Mouse (Mus musculus) thymus, postnatal 14 days (tissue): ENCODE measurements around the gene Plscr2.
"Not testable (repeated sequence)": the region's sequence is repeated elsewhere in the genome, so short reads cannot be mapped to it uniquely, and the experiment has no call there.

Experiments used
- DNase-seq: peaks from one replicate; pipeline ENCODE4 v3.0.0; 2021

The Plscr2 gene

GRCm38 (mm10) chr9:92273956-92274762, 1.2 kb upstream of the Plscr2 start:
- DNase-seq = no peak

GRCm38 (mm10) chr9:92276360-92276759, 958 bp downstream of the Plscr2 start:
- DNase-seq = no peak

DNA sequence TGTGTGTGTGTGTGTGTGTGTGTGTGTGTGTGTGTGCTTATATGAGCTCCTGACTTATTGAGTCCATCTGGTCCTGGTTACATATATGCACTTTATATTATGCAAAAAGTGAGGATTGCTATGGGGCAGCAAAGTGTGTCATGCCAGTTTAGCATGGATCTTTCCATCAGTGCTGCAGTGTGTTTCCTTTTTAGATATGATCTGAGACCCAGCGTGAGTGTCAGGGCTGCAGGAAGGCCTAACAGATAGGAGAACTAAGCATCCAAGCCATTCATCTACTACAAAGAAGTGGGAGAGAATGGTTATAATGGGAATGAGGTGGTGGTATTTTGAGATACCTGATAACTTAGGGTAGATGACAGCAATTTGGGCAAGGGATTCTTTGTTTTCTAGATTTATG, 4.6 kb downstream of the Plscr2 start:
- DNase-seq = no peak

GRCm38 (mm10) chr9:92282563-92283171, 7.3 kb downstream of the Plscr2 start:
- DNase-seq = no peak

DNA sequence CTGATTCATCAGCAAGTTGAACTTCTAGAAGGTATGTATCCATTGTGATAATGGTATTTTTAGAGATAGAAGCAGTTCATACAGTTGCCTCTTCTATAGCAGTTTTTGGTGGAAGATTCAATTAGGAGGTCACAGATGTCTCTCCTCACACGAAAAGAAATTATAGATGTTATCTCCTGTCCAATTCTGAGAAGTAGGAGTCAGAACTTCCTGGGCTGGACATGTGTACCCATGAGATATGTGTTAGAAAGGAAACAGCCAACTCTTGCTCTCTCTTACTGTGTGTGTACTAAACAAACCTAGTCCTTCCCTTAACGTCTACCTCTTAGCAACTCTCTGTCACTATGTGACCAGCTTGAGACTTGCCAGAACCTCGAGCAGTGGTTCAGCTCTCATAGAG, 14.3 kb downstream of the Plscr2 start:
- no peak for DNase-seq

- no peak for DNase-seq
These were observed 16.8 kb downstream of the Plscr2 start for GRCm38 (mm10) chr9:92292169-92292568.

- no peak for DNase-seq
These were observed 17.5 kb downstream of the Plscr2 start for GRCm38 (mm10) chr9:92292922-92293321.

DNA sequence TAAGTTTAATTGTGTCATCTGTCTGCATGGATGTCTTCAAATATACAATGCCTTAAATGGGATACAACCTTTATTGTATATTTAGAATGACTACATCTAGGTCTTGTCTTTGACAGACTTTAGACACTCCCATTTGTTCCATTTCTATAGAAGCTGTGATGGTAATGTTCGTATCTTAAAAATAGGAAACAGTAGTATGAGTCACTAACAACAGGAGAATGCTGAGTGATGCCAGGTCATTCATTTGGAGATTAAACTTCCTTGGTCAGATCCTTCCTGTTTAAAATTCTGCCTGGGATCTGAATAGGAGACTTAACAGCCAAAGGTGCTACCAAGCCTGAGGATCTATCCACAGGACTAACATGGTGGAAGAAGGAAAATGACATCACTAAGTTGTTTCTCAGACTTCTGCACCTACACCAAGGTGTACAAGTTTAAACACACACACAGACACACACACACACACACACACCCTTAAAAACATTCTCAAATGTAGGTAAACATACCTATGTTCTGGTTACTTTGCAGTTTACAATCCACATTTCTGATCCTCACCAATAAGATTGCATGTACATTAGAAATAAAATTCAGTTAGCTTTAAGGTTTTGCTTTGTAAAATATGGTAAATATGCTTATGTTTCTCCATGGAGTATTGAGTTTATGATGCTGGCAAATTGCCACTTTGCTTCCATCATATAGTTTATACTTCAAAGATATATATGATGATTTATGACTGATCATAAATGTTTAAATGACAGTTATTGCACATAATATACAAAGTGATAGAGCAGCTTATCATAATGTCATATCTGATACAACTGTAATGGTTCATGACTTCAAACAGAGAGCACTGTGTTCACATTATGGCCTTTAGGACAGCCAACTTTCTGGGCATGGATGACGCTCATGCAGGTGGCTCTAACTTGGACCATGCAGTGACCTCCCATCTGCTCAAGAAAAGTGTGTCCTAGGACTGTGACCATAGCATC, 18.5 kb downstream of the Plscr2 start:
- DNase-seq = no peak

GRCm38 (mm10) chr9:92298288-92298687, 22.9 kb downstream of the Plscr2 start:
- no peak for DNase-seq

DNA sequence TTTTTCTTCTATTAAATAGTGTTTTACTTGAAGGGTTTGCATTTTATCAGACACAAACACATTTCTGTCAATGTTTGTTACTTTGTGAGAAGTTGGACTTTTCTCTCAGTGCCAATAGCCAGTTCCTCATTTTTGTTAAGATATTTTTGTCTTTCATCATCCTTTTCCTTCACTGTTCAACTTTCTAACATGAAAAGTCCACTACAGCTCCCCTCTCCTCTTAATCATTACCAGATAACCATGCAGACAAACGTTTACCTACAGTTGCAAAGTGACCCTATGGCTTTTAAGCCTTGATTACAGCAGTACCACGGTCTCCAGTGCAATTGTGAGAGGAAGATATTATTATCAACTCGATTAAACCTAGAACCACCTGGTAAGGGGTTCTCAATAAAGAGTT, 25.8 kb downstream of the Plscr2 start:
- DNase-seq = no peak

DNA sequence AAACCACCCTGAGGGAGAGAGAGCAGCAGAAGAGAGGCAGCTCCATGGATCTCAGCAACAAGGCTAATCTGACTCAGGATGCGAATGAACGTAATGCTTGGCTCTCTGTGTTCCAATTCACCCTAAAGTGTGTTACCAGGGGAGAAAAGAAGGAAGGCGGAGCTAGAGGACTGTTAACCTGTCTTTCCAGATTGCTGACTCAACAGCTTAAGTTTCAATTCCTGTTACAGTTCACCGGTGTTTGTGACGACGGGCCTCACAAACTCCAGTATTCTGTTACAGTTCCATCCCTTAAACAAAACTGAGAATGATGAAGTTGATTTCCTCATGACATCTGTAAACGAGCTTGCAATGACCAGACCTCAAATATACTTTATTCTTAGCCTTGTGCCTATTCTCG, 29.7 kb downstream of the Plscr2 start:
- no peak for DNase-seq

DNA sequence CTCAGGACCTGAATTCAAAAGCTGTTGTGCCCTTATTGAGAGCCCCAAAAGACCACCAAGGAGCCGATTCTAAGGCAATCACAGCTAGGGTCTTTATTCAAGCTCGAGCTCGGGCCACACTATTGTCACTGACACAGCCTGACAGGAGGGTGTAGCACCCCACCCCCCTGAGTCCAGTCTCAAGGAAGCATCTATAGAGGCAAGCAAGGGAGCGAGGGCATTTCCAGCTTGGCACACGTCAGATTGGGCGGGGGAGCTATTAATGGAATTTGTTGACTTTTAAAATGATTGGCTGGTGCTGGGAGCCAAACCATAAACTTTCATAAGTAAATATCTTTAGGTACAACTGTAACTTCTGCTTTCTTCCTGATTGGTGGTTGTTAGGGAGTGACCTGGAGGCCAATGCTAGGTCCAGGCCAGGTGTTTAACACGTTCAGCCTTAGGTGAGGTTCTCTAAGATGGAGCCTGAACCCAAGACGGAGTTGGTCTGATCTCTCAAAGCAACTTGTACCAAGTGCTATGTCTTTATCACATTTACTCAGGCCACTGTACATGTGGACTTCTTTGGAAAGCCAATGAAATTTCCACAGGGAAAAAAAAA, 30.3 kb downstream of the Plscr2 start:
- DNase-seq = no peak

DNA sequence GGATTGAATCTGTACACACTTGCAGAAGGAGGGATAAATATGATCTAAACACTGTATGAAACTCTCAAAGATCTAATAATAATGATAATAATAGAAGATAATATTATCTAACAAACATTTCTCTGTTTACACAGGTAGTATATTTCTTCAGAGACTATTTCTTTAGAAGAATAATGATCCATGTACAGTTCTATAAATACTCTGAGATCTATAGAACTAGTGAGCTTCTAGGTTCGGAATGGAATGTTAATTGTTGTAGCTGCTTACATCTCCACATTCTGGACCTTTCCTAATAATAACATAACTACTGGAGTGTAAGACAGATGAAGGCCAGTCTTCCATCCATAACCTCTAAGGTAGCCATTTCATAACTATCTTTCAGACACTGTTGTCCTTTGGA, 33.7 kb downstream of the Plscr2 start, which contains the start of gene 1700057G04Rik:
Gene 1700057G04Rik, plus strand, starts transcription at position 301 of the 400 bp plus-strand sequence.
- no peak for DNase-seq

DNA sequence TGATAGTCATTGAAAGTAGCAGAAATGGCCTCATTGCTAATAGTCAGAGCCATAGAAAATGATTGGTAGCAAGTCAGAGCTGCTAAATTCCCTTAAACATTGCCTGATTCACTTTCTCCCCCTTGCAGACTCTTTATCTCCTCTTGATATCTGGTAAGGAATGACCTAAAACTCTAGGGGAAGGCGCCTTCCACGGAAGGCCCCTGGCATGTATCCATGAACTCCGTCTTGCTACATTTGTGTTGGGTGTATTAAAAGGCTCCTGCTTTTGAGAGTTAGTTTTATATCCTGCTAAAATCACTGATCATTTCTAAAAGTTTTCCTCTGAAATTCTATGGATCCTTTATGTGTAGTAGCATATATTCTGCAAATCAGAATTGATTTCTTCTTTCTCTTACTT, 41.4 kb downstream of the Plscr2 start:
- no peak for DNase-seq

GRCm38 (mm10) chr9:92325936-92326335, 50.5 kb downstream of the Plscr2 start:
- not testable (repeated sequence) for DNase-seq

- DNase-seq = no peak
These were observed 51.4 kb downstream of the Plscr2 start for GRCm38 (mm10) chr9:92326813-92327212.

DNA sequence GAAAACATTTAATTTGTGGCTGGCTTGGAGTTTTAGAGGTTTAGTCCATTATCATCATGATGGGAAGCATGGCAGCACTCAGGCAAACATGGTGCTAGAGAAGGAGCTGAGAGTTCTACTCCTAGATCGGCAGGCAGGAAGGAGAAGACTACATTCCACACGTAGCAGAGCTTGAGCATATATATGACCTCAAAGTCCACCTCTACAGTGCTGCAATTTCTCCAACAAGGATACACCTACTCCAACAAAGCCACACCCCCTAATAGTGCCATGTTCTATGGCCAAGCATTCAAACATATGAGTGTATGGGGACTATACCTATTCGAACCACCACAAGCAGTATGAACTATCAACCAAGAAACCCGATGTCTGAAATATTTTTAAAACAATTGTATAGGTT, 56.0 kb downstream of the Plscr2 start:
- no peak for DNase-seq

GRCm38 (mm10) chr9:92334845-92335244, 59.4 kb downstream of the Plscr2 start:
- no peak for DNase-seq

DNA sequence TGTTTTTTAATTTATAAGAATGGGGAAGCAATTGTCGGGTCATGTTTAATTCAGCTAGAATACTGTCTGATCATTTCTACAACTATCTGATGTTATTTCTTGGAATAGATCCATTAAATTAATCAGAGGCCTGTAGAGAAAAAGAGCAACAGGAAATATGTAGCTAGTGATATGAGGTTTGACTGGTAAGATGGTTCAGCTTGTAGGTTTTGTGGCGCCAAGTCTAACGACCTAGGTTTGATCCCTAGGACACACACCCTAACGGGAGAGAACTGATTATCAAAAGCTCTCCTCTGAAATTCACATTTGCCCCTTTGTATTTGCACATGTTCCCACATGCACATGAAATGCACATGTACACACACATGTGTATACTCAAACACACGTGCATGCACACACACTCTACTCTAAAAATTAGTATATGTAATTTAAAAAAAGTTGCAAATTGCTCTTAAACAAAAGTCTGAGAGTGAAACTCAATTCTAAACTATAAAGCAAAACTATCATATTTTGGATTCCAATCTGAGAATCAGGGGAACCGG, 59.9 kb downstream of the Plscr2 start:
- DNase-seq = no peak

- no peak for DNase-seq
These were observed 61.7 kb downstream of the Plscr2 start for GRCm38 (mm10) chr9:92337063-92337462.

GRCm38 (mm10) chr9:92337661-92338060, 62.3 kb downstream of the Plscr2 start:
- DNase-seq = no peak

- no peak for DNase-seq
These were observed 63.6 kb downstream of the Plscr2 start for GRCm38 (mm10) chr9:92338954-92339353.
